30 mouse cellular contexts compared by ENCODE assay signal in genomic region chr9:113134611-113135010, GRCm38 (mm10).
"Had no signal": no experiment of that assay in that cellular context is flagged by ENCODE, and none has a peak within 500 bp of the region (broad histone marks: within the 10 kb centered on the region; RNA-seq: fewer than 3 reads in every experiment).

No protein-coding gene starts in this region.

- H3K4me3 ChIP-seq: heart, embryonic 10.5 days; heart, embryonic 12.5 days; heart, embryonic 13.5 days; heart, embryonic 15.5 days; hindbrain, embryonic 10.5 days; hindbrain, embryonic 12.5 days; hindbrain, embryonic 13.5 days; hindbrain, embryonic 15.5 days; intestine, embryonic 15.5 days; kidney, embryonic 15.5 days; layer of hippocampus, adult 2 months; left cerebral cortex, adult 2 months had no signal

- H3K36me3 ChIP-seq: heart, embryonic 10.5 days; heart, embryonic 12.5 days; heart, embryonic 13.5 days; heart, embryonic 15.5 days; hindbrain, embryonic 10.5 days; hindbrain, embryonic 12.5 days; hindbrain, embryonic 13.5 days; hindbrain, embryonic 15.5 days; intestine, embryonic 15.5 days; kidney, embryonic 15.5 days had no signal

- H3K27me3 ChIP-seq: heart, embryonic 12.5 days; heart, embryonic 13.5 days; heart, embryonic 15.5 days; hindbrain, embryonic 12.5 days; hindbrain, embryonic 13.5 days; hindbrain, embryonic 15.5 days; intestine, embryonic 15.5 days; kidney, embryonic 15.5 days had no signal

- DNase-seq: heart, postnatal 10 days; heart, postnatal 14 days; heart, postnatal 36 days; heart, postnatal 4 days; kidney, adult 11 months; kidney, adult 18-20 months; kidney, adult 2 months; kidney, adult 8-10 months; kidney, adult 9 months; kidney, postnatal 10 days; kidney, postnatal 14 days; kidney, postnatal 25 days; kidney, postnatal 36 days; kidney, postnatal 4 days; layer of hippocampus, postnatal 36 days had no signal

- H3K9ac ChIP-seq: heart, embryonic 12.5 days; heart, embryonic 13.5 days; heart, embryonic 15.5 days; hindbrain, embryonic 12.5 days; hindbrain, embryonic 13.5 days; hindbrain, embryonic 14.5 days; hindbrain, embryonic 15.5 days; intestine, embryonic 15.5 days; kidney, embryonic 15.5 days had no signal

- H3K4me1 ChIP-seq: heart, embryonic 10.5 days; heart, embryonic 12.5 days; heart, embryonic 13.5 days; heart, embryonic 15.5 days; hindbrain, embryonic 10.5 days; hindbrain, embryonic 12.5 days; hindbrain, embryonic 13.5 days; hindbrain, embryonic 15.5 days; intestine, embryonic 15.5 days; kidney, embryonic 15.5 days had no signal

- H3K27ac ChIP-seq: heart, embryonic 10.5 days; heart, embryonic 13.5 days; heart, embryonic 15.5 days; hindbrain, embryonic 10.5 days; hindbrain, embryonic 12.5 days; hindbrain, embryonic 13.5 days; hindbrain, embryonic 14.5 days; hindbrain, embryonic 15.5 days; hindbrain, postnatal 0 days; intestine, embryonic 15.5 days; kidney, embryonic 15.5 days; kidney, postnatal 0 days; layer of hippocampus, adult 2 months had no signal
